Mouse (Mus musculus): Measurements from ENCODE around the gene Neurl1a. TPM values are rescaled to one million over a fixed set of nuclear protein-coding genes. Genes with fewer than 3 reads are reported as not detected.

The Neurl1a gene
- total RNA-seq, 2 experiments from 2014 or later = 161 to 164 TPM

DNA sequence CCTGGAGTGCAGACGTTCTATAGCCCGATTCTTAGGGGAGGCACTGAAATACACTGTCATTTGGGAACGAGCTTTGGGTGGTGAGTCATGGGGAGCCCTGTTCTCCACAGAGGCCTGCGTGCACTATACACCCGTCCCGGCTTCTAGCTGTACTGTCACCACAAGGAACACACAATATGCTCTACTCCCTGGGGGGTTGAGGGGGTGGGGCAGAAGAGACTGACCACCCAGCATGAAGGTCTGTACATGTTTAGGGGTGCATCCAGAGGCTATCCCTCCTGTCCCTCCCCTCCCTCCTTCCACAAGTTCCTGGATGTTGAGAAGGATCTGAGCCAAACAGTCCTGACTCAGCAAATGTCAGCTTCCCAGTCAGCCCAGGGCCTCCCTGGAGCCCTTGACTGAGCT lies 103.4 kb downstream of the Neurl1a start:
- DNase-seq (ENCODE audit: low spot score in 2 of 2) = no peak

- no peak for DNase-seq (ENCODE audit: low spot score in 2 of 2)
Observed at GRCm38 (mm10) chr19:47282688-47283215, 104.1 kb downstream of the Neurl1a start.

DNA sequence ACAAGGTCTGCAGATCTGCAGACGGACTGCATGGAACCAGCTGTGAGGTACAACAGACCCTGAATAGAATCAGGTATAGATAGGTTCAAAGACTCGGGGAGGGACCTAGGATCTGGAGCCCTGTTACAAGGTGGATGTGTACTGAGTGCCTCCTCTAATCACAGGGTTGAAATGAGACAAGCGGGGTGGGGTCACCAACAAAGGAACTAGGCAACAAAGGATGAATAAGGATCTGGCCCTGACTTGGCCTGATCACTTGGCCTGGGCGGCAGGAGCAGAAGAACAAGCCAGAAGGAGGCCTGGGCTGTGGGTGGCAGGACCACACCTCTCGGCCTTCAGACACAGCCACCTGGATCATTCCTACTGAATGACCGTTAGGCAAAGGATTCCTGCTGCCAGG lies 107.0 kb downstream of the Neurl1a start:
- DNase-seq (ENCODE audit: low spot score in 2 of 2) = no peak

- DNase-seq (ENCODE audit: low spot score in 2 of 2) = no peak
Observed at GRCm38 (mm10) chr19:47286886-47287450, 108.3 kb downstream of the Neurl1a start.

- DNase-seq (ENCODE audit: low spot score in 2 of 2) = no peak
Observed at GRCm38 (mm10) chr19:47291307-47292080, 112.9 kb downstream of the Neurl1a start.

DNA sequence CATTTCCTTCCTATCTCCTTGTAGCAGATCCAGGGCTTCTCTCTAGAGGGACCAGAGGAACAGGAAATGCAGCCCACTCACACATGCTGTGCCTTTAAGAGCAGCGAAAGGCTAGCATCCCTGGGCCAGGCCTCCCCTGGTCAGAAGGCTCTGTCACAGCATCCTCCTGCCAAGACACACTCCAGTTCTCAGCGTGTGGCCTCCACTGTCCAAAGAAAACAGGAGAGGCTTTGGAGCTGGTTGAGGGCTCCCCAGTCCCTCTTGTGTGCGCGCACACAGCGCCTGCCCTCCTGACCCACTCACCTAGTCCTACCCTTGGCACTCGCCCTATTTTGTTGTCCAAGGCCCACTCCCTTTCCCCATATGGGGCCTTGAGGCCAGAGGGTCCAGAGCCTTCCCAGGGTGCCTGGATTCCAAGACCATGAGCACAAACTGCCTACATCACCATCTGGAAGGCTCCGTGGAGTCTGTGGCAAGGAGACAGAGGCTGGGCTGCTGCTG lies 113.9 kb downstream of the Neurl1a start:
- no peak for DNase-seq (ENCODE audit: low spot score in 2 of 2)

DNA sequence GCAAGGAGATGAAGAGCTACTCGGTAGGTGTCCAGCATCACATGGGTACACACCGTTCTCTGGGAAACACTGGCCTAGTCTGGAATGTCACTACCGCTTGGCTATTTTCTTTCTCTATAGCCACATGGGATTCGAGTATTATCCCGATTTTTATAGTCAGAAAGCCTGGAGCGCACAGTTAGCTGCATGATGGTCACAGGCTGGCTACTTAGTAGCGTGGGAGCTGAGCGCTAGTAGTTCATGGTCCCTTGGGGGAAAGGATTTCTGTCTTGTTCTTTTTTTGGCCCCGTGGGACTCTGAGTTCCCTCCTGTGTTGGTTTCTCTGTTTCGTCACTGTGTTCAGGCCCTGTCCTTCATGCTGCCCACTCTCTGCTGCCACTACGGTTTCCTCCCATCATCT lies 119.5 kb downstream of the Neurl1a start:
- no peak for DNase-seq (ENCODE audit: low spot score in 2 of 2)

DNA sequence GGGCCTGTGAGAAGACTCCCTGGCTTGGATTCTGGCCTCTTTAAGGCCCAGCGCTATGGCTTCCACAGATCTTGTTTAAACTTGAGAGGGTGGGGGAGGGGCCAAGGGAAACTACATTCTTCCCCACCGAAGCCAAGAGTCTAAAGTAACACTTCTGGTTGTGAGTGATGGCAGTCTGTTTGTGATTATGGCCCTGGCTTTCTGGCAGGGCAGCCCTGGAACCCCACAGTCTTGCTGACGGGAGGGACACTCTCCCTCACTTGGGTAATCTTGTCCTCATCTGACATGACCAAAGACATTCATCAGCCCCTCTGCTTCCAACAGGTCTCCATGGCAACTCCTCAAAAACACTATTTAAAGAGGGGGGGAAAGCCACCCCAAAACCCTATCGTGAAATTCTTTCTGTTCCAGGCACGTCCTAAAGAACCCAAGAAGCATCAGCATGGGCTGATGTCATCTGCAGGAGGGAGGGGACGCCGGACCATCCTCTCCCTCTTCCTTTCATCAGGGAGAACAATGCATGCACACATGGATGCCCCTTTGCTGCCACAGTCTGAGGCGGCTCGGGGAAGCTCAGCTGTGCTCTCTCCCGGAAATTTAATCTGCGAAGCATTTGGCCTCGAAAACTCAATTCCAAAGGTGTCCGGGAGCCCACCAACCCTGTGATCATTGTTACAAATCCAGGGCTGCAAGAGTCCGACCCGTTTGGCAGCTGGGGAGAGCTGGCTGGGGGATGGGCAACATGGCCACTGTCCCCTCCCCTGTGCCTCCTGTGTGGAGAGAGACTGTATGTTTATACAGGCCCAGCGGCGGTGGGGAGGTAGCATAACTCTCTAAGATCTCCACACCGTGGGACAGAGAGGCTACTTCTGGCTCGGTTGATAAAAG lies 122.9 kb downstream of the Neurl1a start:
- no peak for DNase-seq (ENCODE audit: low spot score in 2 of 2)

DNA sequence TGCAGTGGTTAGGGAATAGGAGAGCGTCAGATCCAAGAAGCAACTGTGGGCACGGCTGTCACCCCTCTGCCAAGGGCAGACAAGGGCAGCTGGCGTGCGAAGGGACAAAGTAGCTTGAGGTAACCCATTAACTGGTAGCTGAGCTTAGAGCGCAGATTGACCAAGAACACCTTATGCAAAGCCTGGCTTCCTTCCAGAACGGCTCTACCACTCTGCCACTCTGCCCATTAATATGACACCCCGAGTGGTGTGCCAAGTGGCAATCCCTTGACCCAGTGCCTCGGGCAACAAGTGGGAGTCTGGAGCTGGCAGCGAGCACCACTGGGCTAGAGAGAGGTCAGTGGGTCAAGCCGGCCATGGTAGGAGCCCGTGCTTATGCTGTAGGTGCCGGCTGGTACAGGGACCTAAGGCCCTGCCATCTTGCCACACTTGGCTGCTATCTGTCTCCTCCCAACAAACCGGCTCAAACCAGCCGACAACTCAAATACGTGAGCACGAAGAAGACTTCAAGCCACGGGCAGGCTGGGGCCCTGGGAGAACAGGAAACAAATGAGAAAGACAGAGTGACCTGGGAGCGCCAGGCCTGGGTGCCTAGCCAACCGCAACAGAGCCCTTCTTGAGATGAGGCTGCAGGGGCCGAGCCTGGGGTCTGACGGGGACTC lies 123.7 kb downstream of the Neurl1a start:
- DNase-seq (ENCODE audit: low spot score in 2 of 2) = no peak

DNA sequence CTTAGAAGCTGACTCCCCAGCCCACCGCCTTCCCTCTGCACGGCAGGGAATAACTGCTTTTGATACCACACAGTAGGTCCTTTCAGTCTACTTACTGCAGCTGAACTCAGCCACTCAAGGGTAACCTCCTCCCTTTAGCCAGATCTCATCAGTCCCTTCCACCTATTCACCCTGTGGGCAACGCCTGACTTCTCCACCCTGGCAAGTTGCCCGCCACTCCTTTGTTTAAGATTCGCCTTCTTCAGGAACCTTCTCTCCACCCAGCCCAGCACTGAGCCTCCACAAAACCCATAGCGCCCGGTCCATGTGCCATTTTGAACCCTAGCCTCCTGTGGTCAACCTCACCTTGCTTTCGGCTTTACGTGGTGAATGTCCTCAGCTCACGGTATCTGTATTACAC lies 124.5 kb downstream of the Neurl1a start:
- no peak for DNase-seq (ENCODE audit: low spot score in 2 of 2)

GRCm38 (mm10) chr19:47304170-47304745 lies 125.6 kb downstream of the Neurl1a start:
- DNase-seq (ENCODE audit: low spot score in 2 of 2) = no peak

GRCm38 (mm10) chr19:47305401-47305800 lies 126.8 kb downstream of the Neurl1a start:
- no peak for DNase-seq (ENCODE audit: low spot score in 2 of 2)

- no peak for DNase-seq (ENCODE audit: low spot score in 2 of 2)
Observed at GRCm38 (mm10) chr19:47306128-47306916, 127.7 kb downstream of the Neurl1a start.

DNA sequence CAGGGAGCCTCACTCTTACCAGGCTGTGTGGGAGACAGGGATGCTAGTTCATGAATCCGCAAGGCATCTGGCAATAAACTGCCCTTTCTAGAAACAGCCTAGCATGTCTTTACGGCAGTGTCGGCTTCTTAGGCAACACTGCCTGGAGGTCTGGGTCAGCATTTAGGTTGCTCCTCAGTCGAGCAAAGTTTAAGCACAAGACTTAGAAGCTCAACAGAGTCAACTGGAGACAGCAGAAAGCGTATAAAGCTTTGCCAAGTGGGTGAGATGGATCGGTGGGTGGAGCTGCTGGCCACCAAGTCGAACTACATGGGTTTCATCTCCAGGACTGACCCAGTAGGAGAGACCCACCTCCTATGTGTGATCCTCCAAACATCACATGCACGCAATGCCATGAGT lies 128.3 kb downstream of the Neurl1a start:
- DNase-seq (ENCODE audit: low spot score in 2 of 2) = no peak

Small RNAs within 50 kb of the gene (microRNA-seq; reads per million reads assigned to microRNA genes)
- gene Mir6995 = 0 reads per million in 2 experiments

Other genes with a start within 250 kb of the Neurl1a start
- gene Ina, start 164.1 kb upstream of the Neurl1a start, total RNA-seq (2021) = 100 to 1,000 TPM; 185 to 190 TPM
- gene Nt5c2, start 163.7 kb upstream of the Neurl1a start, total RNA-seq (2021) = 10 to 100 TPM; 68.8 to 69.3 TPM
- gene Pcgf6, start 127.9 kb upstream of the Neurl1a start, total RNA-seq (2021) = 10 to 100 TPM; 18.9 to 19.4 TPM
- gene Taf5, start 111.1 kb upstream of the Neurl1a start, total RNA-seq (2021) = 1 to 10 TPM; 5.2 to 6.1 TPM
- gene Usmg5, start 88.2 kb upstream of the Neurl1a start, total RNA-seq (2021) = 100 to 1,000 TPM; 874 to 891 TPM
- gene Pdcd11, start 88.1 kb upstream of the Neurl1a start, total RNA-seq (2021) = 10 to 100 TPM; 17.5 to 17.7 TPM
- gene Calhm2, start 40.5 kb upstream of the Neurl1a start, total RNA-seq (2021) = 1 to 10 TPM; 3.6 to 3.9 TPM
- not detected for gene Calhm1, start 34.6 kb upstream of the Neurl1a start, total RNA-seq (2021)
- gene Calhm3, start 21.1 kb upstream of the Neurl1a start, total RNA-seq (2021) = not detected